Mouse (Mus musculus) B cell, adult (primary cell): ENCODE data around the gene Adamts15. TPM values are rescaled to one million over a fixed set of nuclear protein-coding genes. Genes with fewer than 3 reads are reported as not detected.

ENCODE experiments used
- total RNA-seq: library from RNA; stranded (reverse); gene quantifications from 4 replicates; pipeline ENCODE4 v1.2.4, GENCODE M21; 2023; ENCODE audit not compliant: inconsistent age

The Adamts15 gene
- not detected in 4 replicates for total RNA-seq

DNA sequence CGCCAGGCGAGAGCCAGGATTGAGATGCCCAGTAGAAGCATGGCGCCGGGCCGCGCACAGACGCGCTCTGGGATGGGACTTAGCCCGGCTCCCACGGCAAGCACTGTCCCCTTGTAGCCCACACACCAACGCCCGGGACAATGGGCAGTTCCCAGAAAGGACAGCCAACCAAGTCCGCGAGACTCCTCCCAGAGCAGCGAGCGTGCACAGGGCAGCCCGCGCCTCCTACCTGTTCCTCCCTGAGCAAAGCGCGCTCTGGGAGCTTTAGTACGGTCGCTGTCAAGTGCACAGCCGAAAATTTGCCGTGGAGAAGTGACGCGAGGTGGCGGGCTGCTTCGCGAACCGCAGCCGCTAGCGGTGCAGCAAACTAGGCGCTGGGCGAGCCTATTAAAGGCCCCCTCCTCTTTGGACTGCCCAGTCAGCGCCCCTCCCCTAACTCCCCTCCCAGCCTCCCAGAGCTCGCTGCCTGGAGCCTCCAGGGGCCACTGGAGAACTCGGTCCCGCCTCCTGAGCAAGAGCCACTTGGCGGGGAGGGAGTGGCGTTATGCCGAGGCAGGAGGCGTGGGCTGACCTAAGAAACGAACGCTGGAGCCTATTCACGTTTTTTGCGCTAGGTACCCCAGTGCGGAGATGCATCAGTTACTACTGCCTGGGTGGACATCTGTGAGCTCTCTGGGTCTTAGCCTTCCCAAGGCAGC lies at the start of gene Adamts15:
Adamts15 (minus strand) TSS at position 256 of the 698 bp plus-strand sequence.

DNA sequence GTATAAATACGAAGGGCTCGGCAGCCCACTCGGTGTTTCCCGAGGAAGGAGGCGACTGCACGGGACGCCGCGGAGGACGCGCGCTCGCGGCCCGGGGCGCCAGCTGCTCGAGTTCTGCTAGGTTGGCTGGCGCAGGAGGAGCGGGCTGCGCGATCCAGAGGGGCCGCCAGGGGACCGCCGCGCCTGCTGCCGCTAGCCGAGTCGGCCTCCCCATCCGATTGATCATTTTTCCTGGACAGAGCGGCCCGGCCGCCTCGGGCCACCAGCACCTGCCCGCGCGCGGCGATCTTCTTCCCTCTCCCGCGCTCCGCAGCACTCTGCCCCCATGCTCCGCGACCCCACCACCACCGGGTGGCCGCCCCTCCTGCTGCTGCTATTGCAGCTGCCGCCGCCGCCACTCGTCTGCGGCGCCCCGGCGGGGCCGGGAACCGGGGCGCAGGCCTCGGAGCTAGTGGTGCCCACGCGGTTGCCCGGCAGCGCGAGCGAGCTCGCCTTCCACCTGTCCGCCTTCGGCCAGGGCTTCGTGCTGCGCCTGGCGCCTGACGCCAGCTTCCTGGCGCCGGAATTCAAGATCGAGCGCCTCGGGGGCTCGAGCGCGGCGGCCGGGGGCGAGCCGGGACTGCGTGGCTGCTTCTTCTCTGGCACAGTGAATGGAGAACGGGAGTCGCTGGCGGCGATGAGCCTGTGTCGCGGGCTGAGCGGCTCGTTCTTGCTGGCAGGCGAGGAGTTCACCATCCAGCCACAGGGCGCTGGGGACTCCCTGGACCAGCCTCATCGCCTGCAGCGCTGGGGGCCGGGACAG lies 20.5 kb upstream of the Adamts15 start, which contains the start of gene Adamts8:
Adamts8 (plus strand) TSS at position 51 of the 802 bp plus-strand sequence.

Other genes with a start within 250 kb of the Adamts15 start
- gene Adamts8, start 20.1 kb upstream of the Adamts15 start, total RNA-seq = not detected in 4 replicates
- 48.6 to 52.2 TPM (median 50.6 TPM) in 4 replicates for gene Zbtb44, start 108.2 kb upstream of the Adamts15 start, total RNA-seq
- gene St14, start 209.4 kb upstream of the Adamts15 start, total RNA-seq = 13.4 to 14.9 TPM (median 14.3 TPM) in 4 replicates